Mouse (Mus musculus) forebrain, embryonic 14.5 days (tissue): Measurements from ENCODE around the gene Spred3. TPM values are rescaled to one million over a fixed set of nuclear protein-coding genes. Genes with fewer than 3 reads are reported as not detected.

Source experiments
- ATAC-seq: fragments of 200-750 bp; cut with Nextera tagmentation; 2 replicates; pipeline ENCODE4 v1.8.0; 2017; ENCODE audit warnings: mild to moderate bottlenecking, moderate library complexity
- DNase-seq: peaks from one replicate; pipeline ENCODE4 v3.0.0-alpha.2; 2015; ENCODE audit warnings: low spot score
- H3K27ac ChIP-seq: fragments of 300-500 bp; sonication (generic); 2 replicates; pipeline ENCODE4 v1.5.1; 2014; ENCODE audit warnings: low read depth, mild to moderate bottlenecking, control low read depth, low read length, moderate library complexity
- H3K27me3 ChIP-seq: fragments of 300-500 bp; sonication (generic); replicated peaks from 2 replicates; pipeline ENCODE4 v1.6.1; 2014; ENCODE audit warnings: low read length, control low read depth, mixed read lengths; ENCODE audit not compliant: control insufficient read depth, insufficient read depth
- H3K36me3 ChIP-seq: fragments of 300-500 bp; sonication (generic); 2 replicates; pipeline ENCODE4 v1.6.1; 2014; ENCODE audit warnings: low read length, control low read depth; ENCODE audit not compliant: control insufficient read depth, insufficient read depth
- H3K4me1 ChIP-seq: fragments of 300-500 bp; sonication (generic); 2 replicates; pipeline ENCODE4 v1.6.1; 2014; ENCODE audit warnings: antibody characterized with exemption, low read length, control low read depth; ENCODE audit not compliant: control insufficient read depth, insufficient read depth
- H3K4me2 ChIP-seq: fragments of 300-500 bp; sonication (generic); 2 replicates; pipeline ENCODE4 v1.6.1; 2014; ENCODE audit warnings: mild to moderate bottlenecking, control low read depth, low read length
- H3K4me3 ChIP-seq: fragments of 300-500 bp; sonication (generic); 2 replicates; pipeline ENCODE4 v1.5.1; 2014; ENCODE audit warnings: low read depth, low read length, control low read depth
- H3K9ac ChIP-seq: fragments of 300-500 bp; sonication (generic); 2 replicates; pipeline ENCODE4 v1.6.1; 2014; ENCODE audit warnings: mild to moderate bottlenecking, low read length, control low read depth, moderate library complexity
- H3K9me3 ChIP-seq: fragments of 300-500 bp; sonication (generic); replicated peaks from 2 replicates; pipeline ENCODE4 v1.6.1; 2016; ENCODE audit warnings: low read length, control low read depth, mixed read lengths; ENCODE audit not compliant: control insufficient read depth
- WGBS: fragments of 180-500 bp; shearing (Covaris S2); extraction: QIAGEN DNeasy Blood & Tissue Kit; methylation state at CpG from one replicate; pipeline ENCODE4 v1.1.7; 2014; 5-methylcytosine and 5-hydroxymethylcytosine counted together
- polyA plus RNA-seq: library from polyadenylated mRNA; unstranded; fragments of >200 nt; fragmentation: Nextera tagmentation; extraction: Ambion mirVana; gene quantifications from 2 replicates; pipeline ENCODE4 v1.2.1, GENCODE M21; 2014

Spred3 gene
- polyA plus RNA-seq, 1 experiment from 2014 or later, result 4.4 TPM

GRCm38 (mm10) chr7:29123531-29124358 lies 46.5 kb downstream of the Spred3 start:
- H3K36me3 ChIP-seq, result no peaks in the 10 kb centered on the region
- H3K4me1 ChIP-seq, result peaks cover 5% of the 10 kb centered on the region; the same call in 1 of the 2 replicates
- ATAC-seq (no peak), DNase-seq (no peak)
- H3K27me3 ChIP-seq, result no peaks in the 10 kb centered on the region
- no peak overlapping the region for H3K4me2 ChIP-seq
- 58% methylated on average over 5 of the region's 5 CpGs for WGBS
- no peak overlapping the region for H3K4me3 ChIP-seq
- H3K27ac ChIP-seq, result no peak overlapping the region
- no peak overlapping the region for H3K9ac ChIP-seq
- no peaks in the 10 kb centered on the region for H3K9me3 ChIP-seq

- Histone ChIP-seq H3K9ac (no peak overlapping the region), H3K4me1 (peaks cover 5% of the 10 kb centered on the region; the same call in 1 of the 2 replicates), H3K36me3 (no peaks in the 10 kb centered on the region), H3K4me2 (no peak overlapping the region), H3K27me3 (no peaks in the 10 kb centered on the region), H3K9me3 (no peaks in the 10 kb centered on the region), H3K27ac (no peak overlapping the region), H3K4me3 (no peak overlapping the region)
- 92% methylated on average over 9 of the region's 9 CpGs for WGBS
- ATAC-seq (no peak), DNase-seq (no peak)
These were observed 47.4 kb downstream of the Spred3 start for GRCm38 (mm10) chr7:29122821-29123220.

GRCm38 (mm10) chr7:29119526-29119925 lies 50.7 kb downstream of the Spred3 start:
- DNase-seq (no peak), ATAC-seq (no peak)
- H3K4me3 ChIP-seq, result no peak overlapping the region
- H3K4me1 ChIP-seq, result peaks cover 3% of the 10 kb centered on the region; the same call in 1 of the 2 replicates
- H3K4me2 ChIP-seq, result no peak overlapping the region
- H3K36me3 ChIP-seq, result no peaks in the 10 kb centered on the region
- no peak overlapping the region for H3K27ac ChIP-seq
- H3K9ac ChIP-seq, result no peak overlapping the region
- WGBS, result 73% methylated on average over 1 of the region's 1 CpGs
- H3K9me3 ChIP-seq, result no peaks in the 10 kb centered on the region
- H3K27me3 ChIP-seq, result no peaks in the 10 kb centered on the region

- H3K9me3 ChIP-seq, result no peaks in the 10 kb centered on the region
- no peak overlapping the region for H3K4me2 ChIP-seq
- no peaks in the 10 kb centered on the region for H3K27me3 ChIP-seq
- DNase-seq (no peak), ATAC-seq (no peak)
- no peak overlapping the region for H3K27ac ChIP-seq
- H3K9ac ChIP-seq, result no peak overlapping the region
- no peaks in the 10 kb centered on the region for H3K4me1 ChIP-seq
- H3K36me3 ChIP-seq, result no peaks in the 10 kb centered on the region
- 8% methylated on average over 18 of the region's 18 CpGs for WGBS
- no peak overlapping the region for H3K4me3 ChIP-seq
These were observed 51.9 kb downstream of the Spred3 start for GRCm38 (mm10) chr7:29118142-29118851.

GRCm38 (mm10) chr7:29108992-29109955 lies 60.9 kb downstream of the Spred3 start:
- Histone ChIP-seq H3K4me3 (no peak overlapping the region), H3K9ac (peak overlapping the region; percentile 6; the same call in 1 of the 2 replicates), H3K36me3 (no peaks in the 10 kb centered on the region), H3K4me1 (no peaks in the 10 kb centered on the region), H3K4me2 (peak overlapping the region; percentile 25), H3K27ac (no peak overlapping the region), H3K9me3 (no peaks in the 10 kb centered on the region), H3K27me3 (no peaks in the 10 kb centered on the region)
- no peak for ATAC-seq
- 33% methylated on average over 38 of the region's 38 CpGs for WGBS
- no peak for DNase-seq

Other genes starting within 250 kb of the Spred3 start
- gene Actn4, start 208.1 kb downstream of the Spred3 start, polyA plus RNA-seq, result 101 and 128 TPM in 2 replicates
- gene Eif3k, start 188.5 kb downstream of the Spred3 start, polyA plus RNA-seq, result 345 and 412 TPM in 2 replicates
- gene Map4k1, start 188.4 kb downstream of the Spred3 start, polyA plus RNA-seq, result 6.1 and 6.9 TPM in 2 replicates
- 5.0 and 6.2 TPM in 2 replicates for gene Ryr1, start 45.2 kb downstream of the Spred3 start, polyA plus RNA-seq
- 0.47 and 0.99 TPM in 2 replicates for gene Rasgrp4, start 35.6 kb downstream of the Spred3 start, polyA plus RNA-seq
- 17.3 and 18.0 TPM in 2 replicates for gene Fam98c, start 14.2 kb downstream of the Spred3 start, polyA plus RNA-seq
- gene Ggn, start 201 bp downstream of the Spred3 start, polyA plus RNA-seq, result 0.14 and 0.36 TPM in 2 replicates
- 337 and 364 TPM in 2 replicates for gene Psmd8, start 10.3 kb upstream of the Spred3 start, polyA plus RNA-seq
- gene Catsperg1, start 43.6 kb upstream of the Spred3 start, polyA plus RNA-seq, result 0.85 and 1.6 TPM in 2 replicates
- gene Kcnk6, start 62.1 kb upstream of the Spred3 start, polyA plus RNA-seq, result 0.22 and 0.46 TPM in 2 replicates
- 88.2 and 96.2 TPM in 2 replicates for gene Yif1b, start 67.9 kb upstream of the Spred3 start, polyA plus RNA-seq
- 0.37 and 1.2 TPM in 2 replicates for gene 2200002D01Rik, start 78.1 kb upstream of the Spred3 start, polyA plus RNA-seq
- gene Spint2, start 111.5 kb upstream of the Spred3 start, polyA plus RNA-seq, result 46.6 and 51.3 TPM in 2 replicates
- 5.7 and 9.8 TPM in 2 replicates for gene Ppp1r14a, start 118.9 kb upstream of the Spred3 start, polyA plus RNA-seq
- 167 and 205 TPM in 2 replicates for gene Dpf1, start 133.5 kb upstream of the Spred3 start, polyA plus RNA-seq